Mouse (Mus musculus): ENCODE data around the gene C1galt1c1.

The C1galt1c1 gene

DNA sequence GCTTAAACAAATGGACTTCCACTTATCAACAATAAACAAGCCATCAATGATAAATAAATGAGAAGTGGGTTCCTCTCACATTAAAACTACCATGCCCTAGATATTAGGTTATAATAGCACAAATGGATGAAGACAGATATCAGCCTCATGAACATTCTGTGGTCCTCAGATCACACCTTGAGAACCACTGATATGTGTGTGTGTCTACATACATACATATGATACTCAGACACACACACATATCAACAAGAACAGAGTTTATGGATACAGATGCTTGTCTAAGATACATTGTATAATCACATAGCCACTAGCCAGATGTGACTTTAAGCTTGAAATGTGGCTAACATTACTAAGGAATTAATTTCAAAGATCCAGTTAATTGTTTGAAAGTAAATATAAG lies 51.6 kb downstream of the C1galt1c1 start:
- in situ Hi-C loops (cut with MboI; ENCODE audit: low pct_unique_long_range_greater_than_20kb in 1 of 2, low sequenced_read_pairs in 2 of 2, unreplicated experiment in 1 of 2) = no loop called here

DNA sequence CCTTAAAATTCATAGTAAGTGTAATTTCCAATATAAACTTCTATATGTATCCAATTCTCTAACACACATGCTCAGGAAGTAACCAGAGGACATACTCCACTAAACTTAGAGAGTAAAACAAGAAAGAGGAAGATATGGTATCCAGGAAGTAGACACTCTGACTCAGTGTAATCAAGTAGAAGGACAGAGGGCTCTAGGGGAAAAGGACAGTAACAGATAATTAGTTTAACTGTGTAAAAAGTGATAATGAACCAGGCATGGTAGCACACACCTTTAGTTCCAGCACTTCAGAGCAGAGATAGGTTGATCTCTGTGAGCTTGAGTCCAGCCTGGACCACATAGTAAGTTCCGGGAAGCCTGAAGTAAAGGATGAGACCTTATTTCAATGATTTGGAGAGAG lies 53.7 kb downstream of the C1galt1c1 start:
- in situ Hi-C loops (cut with MboI; ENCODE audit: low pct_unique_long_range_greater_than_20kb in 1 of 2, low sequenced_read_pairs in 2 of 2, unreplicated experiment in 1 of 2) = no loop called here

Measured in mouse embryonic stem cell (cell line).